Mouse (Mus musculus): ENCODE results near the gene Leng9. TPM values are rescaled to one million over a fixed set of nuclear protein-coding genes. Genes with fewer than 3 reads are reported as not detected.

Gene Leng9
- total and polyA plus RNA-seq, 3 experiments = 1.5 to 1.7 TPM; not detected in 1

GRCm38 (mm10) chr7:4167098-4167497 is 16.9 kb upstream of the Leng9 start:
- Histone ChIP-seq H3K9me3 (replicated peaks; ENCODE audit: insufficient read depth, low read length) (no peaks in the 10 kb centered on the region), H3K27me3 (ENCODE audit: control insufficient read depth in 1 of 2, insufficient read depth in 2 of 2, low read length in 2 of 2) (no peaks in the 10 kb centered on the region; a peak in 2 of 4 replicates), H3K27ac (ENCODE audit: control insufficient read depth, low read depth, low read length) (no peak overlapping the region), H3K79me2 (ENCODE audit: control insufficient read depth, insufficient read depth, low read length, poor library complexity) (no peaks in the 10 kb centered on the region), H3K4me1 (ENCODE audit: control insufficient read depth in 1 of 2, insufficient read depth in 2 of 2, low read length in 2 of 2) (0 out of 4 replicates have a peak, but pooled peaks cover 0 to 2% of the 10 kb centered on the region in 2 experiments), H3K9ac (ENCODE audit: control insufficient read depth, low read depth, low read length, poor library complexity, severe bottlenecking) (no peak overlapping the region), H3K4me3 (ENCODE audit: control insufficient read depth in 1 of 2, insufficient read depth in 1 of 2, low read depth in 2 of 2, low read length in 2 of 2) (no peak overlapping the region), H3K36me3 (ENCODE audit: control insufficient read depth in 1 of 2, insufficient read depth in 2 of 2, low read length in 2 of 2) (no peaks in the 10 kb centered on the region)
- TF ChIP-seq MAFK (IDR thresholded peaks at IDR 0.05; ENCODE audit: borderline replicate concordance, low read depth, low read length) (no peak), ZNF384 (IDR thresholded peaks at IDR 0.05; ENCODE audit: low read depth, low read length) (no peak), CHD2 (IDR thresholded peaks at IDR 0.05; ENCODE audit: low read length) (no peak), CTCF (IDR thresholded peaks at IDR 0.05 in 2 of 3, conservative IDR thresholded peaks at IDR 0.05 in 1 of 3; ENCODE audit: control insufficient read depth in 1 of 3, insufficient read depth in 1 of 3, low read depth in 2 of 3, low read length in 3 of 3, poor library complexity in 1 of 3, severe bottlenecking in 1 of 3) (no peak), RAD21 (IDR thresholded peaks at IDR 0.05; ENCODE audit: low read depth, low read length) (no peak)
- no peak for DNase-seq (ENCODE audit: low read depth, low spot score)

- Histone ChIP-seq H3K36me3 (ENCODE audit: control insufficient read depth in 1 of 2, insufficient read depth in 2 of 2, low read length in 2 of 2) (no peaks in the 10 kb centered on the region), H3K9me3 (replicated peaks; ENCODE audit: insufficient read depth, low read length) (no peaks in the 10 kb centered on the region), H3K27ac (ENCODE audit: control insufficient read depth, low read depth, low read length) (no peak overlapping the region), H3K27me3 (ENCODE audit: control insufficient read depth in 1 of 2, insufficient read depth in 2 of 2, low read length in 2 of 2) (no peaks in the 10 kb centered on the region; a peak in 2 of 4 replicates), H3K9ac (ENCODE audit: control insufficient read depth, low read depth, low read length, poor library complexity, severe bottlenecking) (no peak overlapping the region), H3K4me1 (ENCODE audit: control insufficient read depth in 1 of 2, insufficient read depth in 2 of 2, low read length in 2 of 2) (0 out of 4 replicates have a peak, but pooled peaks cover 0 to 2% of the 10 kb centered on the region in 2 experiments), H3K4me3 (ENCODE audit: control insufficient read depth in 1 of 2, insufficient read depth in 1 of 2, low read depth in 2 of 2, low read length in 2 of 2) (no peak overlapping the region), H3K79me2 (ENCODE audit: control insufficient read depth, insufficient read depth, low read length, poor library complexity) (no peaks in the 10 kb centered on the region)
- DNase-seq (ENCODE audit: low read depth, low spot score) = no peak
- TF ChIP-seq E2F4 (IDR thresholded peaks at IDR 0.05; ENCODE audit: borderline replicate concordance, low read depth, low read length) = no peak
- TF ChIP-seq ZKSCAN1 (IDR thresholded peaks at IDR 0.05; ENCODE audit: low read depth, low read length) = no peak
- TF ChIP-seq RCOR1 (IDR thresholded peaks at IDR 0.05; ENCODE audit: low read depth, low read length) = no peak
- no peak for TF ChIP-seq USF2 (IDR thresholded peaks at IDR 0.05; ENCODE audit: borderline replicate concordance in 1 of 2, insufficient read depth in 1 of 2, low read depth in 1 of 2, low read length in 2 of 2)
These were observed 15.1 kb upstream of the Leng9 start for GRCm38 (mm10) chr7:4165286-4165685.

- Histone ChIP-seq H3K79me2 (ENCODE audit: control insufficient read depth, insufficient read depth, low read length, poor library complexity) (no peaks in the 10 kb centered on the region), H3K27me3 (ENCODE audit: control insufficient read depth in 1 of 2, insufficient read depth in 2 of 2, low read length in 2 of 2) (no peaks in the 10 kb centered on the region; a peak in 2 of 4 replicates), H3K27ac (ENCODE audit: control insufficient read depth, low read depth, low read length) (no peak within 1 kb of the TSS), H3K9ac (ENCODE audit: control insufficient read depth, low read depth, low read length, poor library complexity, severe bottlenecking) (no peak within 1 kb of the TSS), H3K4me3 (ENCODE audit: control insufficient read depth in 1 of 2, insufficient read depth in 1 of 2, low read depth in 2 of 2, low read length in 2 of 2) (no peak within 1 kb of the TSS), H3K9me3 (replicated peaks; ENCODE audit: insufficient read depth, low read length) (no peaks in the 10 kb centered on the region), H3K36me3 (ENCODE audit: control insufficient read depth in 1 of 2, insufficient read depth in 2 of 2, low read length in 2 of 2) (no peaks in the 10 kb centered on the region), H3K4me1 (ENCODE audit: control insufficient read depth in 1 of 2, insufficient read depth in 2 of 2, low read length in 2 of 2) (0 out of 4 replicates have a peak, but pooled peaks cover 0 to 2% of the 10 kb centered on the region in 2 experiments)
- no peak for DNase-seq (ENCODE audit: low read depth, low spot score)
- no peak for TF ChIP-seq ETS1 (IDR thresholded peaks at IDR 0.05; ENCODE audit: low read depth, low read length)
- no peak for TF ChIP-seq POLR2A (IDR thresholded peaks at IDR 0.05; ENCODE audit: control insufficient read depth in 1 of 2, insufficient read depth in 1 of 2, low read depth in 1 of 2, low read length in 2 of 2, poor library complexity in 1 of 2)
- TF ChIP-seq USF2 (IDR thresholded peaks at IDR 0.05; ENCODE audit: borderline replicate concordance in 1 of 2, insufficient read depth in 1 of 2, low read depth in 1 of 2, low read length in 2 of 2) = no peak
- TF ChIP-seq SIN3A (IDR thresholded peaks at IDR 0.05; ENCODE audit: low read length) = no peak
- no peak for TF ChIP-seq CHD1 (IDR thresholded peaks at IDR 0.05; ENCODE audit: low read depth, low read length)
These were observed 14.1 kb upstream of the Leng9 start, which contains the start of gene Cdc42ep5 for GRCm38 (mm10) chr7:4164090-4164910. Gene Cdc42ep5 (minus strand): TSS chr7:4164860.

Measured in MEL (cell line).